8 mouse cellular contexts compared by ENCODE assay signal in genomic region chr19:56566041-56566440, GRCm38 (mm10). TPM values are rescaled to one million over a fixed set of nuclear protein-coding genes. Genes with fewer than 3 reads are reported as not detected.
DNase-seq lines count a peak whose midpoint lies in the region; ATAC-seq lines count a peak whose summit lies in the region.

No protein-coding gene starts in this region.

- H3K27me3 ChIP-seq in lung, embryonic 16.5 days (ENCODE audit: control insufficient read depth, insufficient read depth, low read depth, low read length), result no peaks in the 10 kb centered on the region

- no peak overlapping the region for H3K4me2 ChIP-seq in lung, embryonic 16.5 days (ENCODE audit: low read depth, low read length)

- H3K9me3 ChIP-seq in lung, embryonic 16.5 days (ENCODE audit: control insufficient read depth, low read length), result no peaks in the 10 kb centered on the region

- H3K4me1 ChIP-seq in lung, embryonic 16.5 days (replicated peaks; ENCODE audit: control insufficient read depth, insufficient read depth, low read length), result peaks cover 5% of the 10 kb centered on the region; the same call in 1 of the 2 replicates

- WGBS in lung, embryonic 16.5 days, result 85% methylated on average over 4 of the region's 4 CpGs

- H3K9ac ChIP-seq in lung, embryonic 16.5 days (ENCODE audit: low read length), result no peak overlapping the region

- H3K36me3 ChIP-seq in lung, embryonic 16.5 days (ENCODE audit: control insufficient read depth, insufficient read depth, low read length), result no peaks in the 10 kb centered on the region

- no peak overlapping the region for H3K27ac ChIP-seq in lung, embryonic 16.5 days (ENCODE audit: low read length)

- H3K4me3 ChIP-seq in lung, embryonic 16.5 days (ENCODE audit: low read length), result no peak overlapping the region

- peak; percentile 52; the same call in 1 of the 2 replicates for ATAC-seq in lung, embryonic 16.5 days (ENCODE audit: low read depth)

- DNase-seq in gastrocnemius, adult 18-20 months (ENCODE audit: low spot score), result peak; percentile 47
- DNase-seq in gastrocnemius, adult 8-10 months (ENCODE audit: low spot score in 2 of 2), result no peak
- peak; percentile 79 for DNase-seq in 3T3-L1 (ENCODE audit: low read depth, low spot score)
- peak; percentile 32 for DNase-seq in ZHBTc4 (ENCODE audit: low read depth, low spot score)
- peak; percentile 75 for DNase-seq in heart, postnatal 4 days
- peak; percentile 44 for DNase-seq in thymus, postnatal 14 days
- DNase-seq in ovary, postnatal 36 days (ENCODE audit: low spot score), result no peak

RNA-seq across cellular contexts. Expression of gene Nhlrc2, which starts 18.0 kb away (rescaled TPM):
- total RNA-seq in gastrocnemius, adult 18-20 months (2021), result 1 to 10 TPM; 8.1 to 8.2 TPM
- 1 to 10 TPM; 8.4 to 9.2 (median 9.0) TPM for total RNA-seq in gastrocnemius, adult 8-10 months (2022)
- 10 to 100 TPM; 29.1 to 31.4 TPM for total RNA-seq in heart, postnatal 4 days (2021)
- polyA plus RNA-seq in lung, embryonic 16.5 days (2015; fragmentation: Nextera tagmentation; extraction: Ambion mirVana), result 18.4 and 19.8 TPM in 2 replicates

RNA-seq across cellular contexts. Expression of gene Dclre1a, which starts 18.0 kb away (rescaled TPM):
- 1 to 10 TPM; 3.5 to 3.9 TPM for total RNA-seq in gastrocnemius, adult 18-20 months (2021)
- 1 to 10 TPM; 2.8 to 4.5 (median 3.5) TPM for total RNA-seq in gastrocnemius, adult 8-10 months (2022)
- 10 to 100 TPM; 10.9 to 11.3 TPM for total RNA-seq in heart, postnatal 4 days (2021)
- polyA plus RNA-seq in lung, embryonic 16.5 days (2015; fragmentation: Nextera tagmentation; extraction: Ambion mirVana), result 17.7 and 22.3 TPM in 2 replicates

Comparison
In these comparisons a context has a peak if more than half of its experiments do, and no peak if none do; other contexts are left out.
1. DNase-seq: peak in gastrocnemius, adult 18-20 months (single experiment), 3T3-L1 (single experiment), ZHBTc4 (single experiment), heart, postnatal 4 days (single experiment) and thymus, postnatal 14 days (single experiment); none in gastrocnemius, adult 8-10 months (0 of 2) and ovary, postnatal 36 days (single experiment).